Mouse (Mus musculus) midbrain, embryonic 13.5 days (tissue): ENCODE measurements around the gene Fam83b. TPM values are rescaled to one million over a fixed set of nuclear protein-coding genes. Genes with fewer than 3 reads are reported as not detected.

Experiments used
- ATAC-seq: fragments of 200-750 bp; cut with Nextera tagmentation; 2 replicates; pipeline ENCODE4 v1.8.0; 2017; ENCODE audit warnings: mild to moderate bottlenecking, moderate TSS enrichment, moderate library complexity
- H3K27ac ChIP-seq: fragments of 300-500 bp; sonication (generic); 2 replicates; pipeline ENCODE4 v1.5.1; 2015; ENCODE audit warnings: inconsistent platforms, mild to moderate bottlenecking, moderate library complexity
- H3K27me3 ChIP-seq: fragments of 300-500 bp; sonication (generic); 2 replicates; pipeline ENCODE4 v1.6.1; 2015; ENCODE audit warnings: mild to moderate bottlenecking, inconsistent platforms
- H3K36me3 ChIP-seq: fragments of 300-500 bp; sonication (generic); 2 replicates; pipeline ENCODE4 v1.6.1; 2015; ENCODE audit warnings: mild to moderate bottlenecking, inconsistent platforms
- H3K4me1 ChIP-seq: fragments of 300-500 bp; sonication (generic); replicated peaks from 2 replicates; pipeline ENCODE4 v1.6.1; 2015; ENCODE audit warnings: inconsistent platforms
- H3K4me2 ChIP-seq: fragments of 300-500 bp; sonication (generic); replicated peaks from 2 replicates; pipeline ENCODE4 v1.6.1; 2015; ENCODE audit warnings: moderate library complexity, mild to moderate bottlenecking, inconsistent platforms
- H3K4me3 ChIP-seq: fragments of 300-500 bp; sonication (generic); replicated peaks from 2 replicates; pipeline ENCODE4 v1.5.1; 2015; ENCODE audit warnings: mild to moderate bottlenecking, inconsistent platforms
- H3K9ac ChIP-seq: fragments of 300-500 bp; sonication (generic); replicated peaks from 2 replicates; pipeline ENCODE4 v1.6.1; 2015; ENCODE audit warnings: mild to moderate bottlenecking, inconsistent platforms
- H3K9me3 ChIP-seq: fragments of 300-500 bp; sonication (generic); 2 replicates; pipeline ENCODE4 v1.6.1; 2016; ENCODE audit warnings: mild to moderate bottlenecking, inconsistent platforms
- whole genome bisulfite sequencing: fragments of 180-500 bp; shearing (Covaris S2); methylation state at CpG from one replicate; pipeline ENCODE4 v1.1.7; 2015; 5-methylcytosine and 5-hydroxymethylcytosine counted together
- polyA plus RNA-seq: library from polyadenylated mRNA; unstranded; fragments of >200 nt; fragmentation: Nextera tagmentation; extraction: Ambion mirVana; gene quantifications from 2 replicates; pipeline ENCODE4 v1.2.1, GENCODE M21; 2015

The Fam83b gene
- polyA plus RNA-seq, 1 experiment from 2014 or later, result not detected

DNA sequence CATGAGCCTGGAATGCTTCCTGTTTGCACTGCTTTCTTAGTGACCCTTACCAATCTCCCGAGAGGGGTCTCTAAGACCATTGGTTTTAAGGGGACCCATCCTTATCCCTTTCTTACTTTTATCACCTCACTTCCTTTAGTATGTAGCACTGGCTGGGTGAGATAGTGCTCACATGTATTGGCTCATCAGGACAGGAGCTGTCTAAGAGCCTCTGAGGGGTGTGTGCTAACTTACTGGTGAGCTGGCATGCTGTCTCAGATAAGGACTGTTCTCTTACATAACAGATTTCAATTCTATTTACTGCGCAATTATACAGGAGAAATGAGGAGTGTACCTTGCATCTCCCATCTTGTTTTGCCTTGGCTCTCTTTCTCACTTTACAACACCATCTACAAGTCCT lies 7.7 kb downstream of the Fam83b start:
- Histone ChIP-seq H3K27me3 (no peaks in the 10 kb centered on the region), H3K36me3 (no peaks in the 10 kb centered on the region), H3K27ac (no peak overlapping the region), H3K9ac (no peak overlapping the region), H3K4me3 (no peak overlapping the region), H3K4me2 (no peak overlapping the region), H3K4me1 (no peaks in the 10 kb centered on the region), H3K9me3 (no peaks in the 10 kb centered on the region)
- 97% methylated on average over 2 of the region's 2 CpGs for WGBS
- ATAC-seq, result no peak

DNA sequence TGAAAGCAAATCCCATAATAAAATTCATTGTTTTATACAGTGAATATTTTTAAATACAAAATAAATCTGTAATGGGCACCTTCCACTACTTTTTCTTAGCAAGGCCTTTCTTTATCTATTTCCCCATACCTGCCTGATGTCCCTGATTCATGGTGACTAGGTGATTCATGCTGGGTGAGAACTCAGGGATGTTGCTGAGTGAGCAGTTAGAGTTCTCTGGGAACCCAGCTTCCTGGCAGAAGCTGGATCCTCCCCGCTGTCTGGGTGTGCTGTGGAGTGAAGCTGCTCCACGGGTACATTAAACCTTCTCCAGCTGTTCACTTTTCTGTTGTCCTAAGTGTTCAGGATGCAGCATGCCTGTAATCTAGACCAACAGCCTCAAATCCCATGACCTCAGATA lies 13.2 kb downstream of the Fam83b start:
- H3K9ac ChIP-seq, result no peak overlapping the region
- H3K4me1 ChIP-seq, result no peaks in the 10 kb centered on the region
- H3K36me3 ChIP-seq, result no peaks in the 10 kb centered on the region
- no peak for ATAC-seq
- no peak overlapping the region for H3K4me2 ChIP-seq
- no peaks in the 10 kb centered on the region for H3K9me3 ChIP-seq
- no peak overlapping the region for H3K4me3 ChIP-seq
- no peak overlapping the region for H3K27ac ChIP-seq
- WGBS, result 57% methylated on average over 2 of the region's 2 CpGs
- no peaks in the 10 kb centered on the region for H3K27me3 ChIP-seq

DNA sequence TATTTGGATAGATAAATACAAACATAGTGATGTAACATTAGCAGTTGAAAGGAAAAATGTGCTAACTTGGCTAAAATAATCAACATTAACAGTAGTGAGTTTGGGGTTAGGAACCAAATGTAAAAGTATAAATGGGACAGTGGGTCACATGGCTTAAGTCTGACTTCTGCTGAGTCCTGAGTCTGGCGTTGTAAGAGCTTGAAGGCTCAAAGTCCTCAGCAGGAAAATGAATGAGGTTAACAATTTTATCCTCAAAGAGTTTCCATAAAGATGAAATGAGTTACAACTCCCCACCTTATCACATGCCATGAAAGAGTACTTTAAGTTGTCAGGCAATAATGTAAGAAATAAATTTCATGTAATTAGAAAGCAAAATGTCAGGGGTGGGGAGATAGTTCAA lies 13.8 kb downstream of the Fam83b start:
- H3K27ac ChIP-seq, result no peak overlapping the region
- H3K4me2 ChIP-seq, result no peak overlapping the region
- no peaks in the 10 kb centered on the region for H3K9me3 ChIP-seq
- H3K4me1 ChIP-seq, result no peaks in the 10 kb centered on the region
- WGBS, result 74% methylated on average over 1 of the region's 1 CpGs
- no peak overlapping the region for H3K4me3 ChIP-seq
- H3K36me3 ChIP-seq, result no peaks in the 10 kb centered on the region
- no peak for ATAC-seq
- no peak overlapping the region for H3K9ac ChIP-seq
- H3K27me3 ChIP-seq, result no peaks in the 10 kb centered on the region

DNA sequence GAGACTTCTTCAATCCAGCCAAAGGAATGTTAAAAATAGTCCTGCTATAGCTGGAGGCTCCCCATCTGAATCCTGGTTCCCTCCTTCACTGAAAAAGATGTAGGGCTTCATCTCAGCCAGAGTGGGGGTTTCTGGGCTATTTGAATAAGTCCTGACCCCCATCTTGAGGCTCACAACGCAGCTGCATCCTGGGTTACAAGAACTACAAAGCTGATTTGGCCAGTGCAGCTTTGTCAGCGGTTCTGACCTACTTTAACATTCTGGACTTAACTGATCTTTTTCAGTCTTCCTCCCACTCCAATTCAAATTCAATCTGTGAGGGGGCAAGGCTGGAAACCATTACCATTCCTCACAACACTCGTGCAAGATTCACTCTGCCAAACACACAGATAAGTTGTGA lies 20.2 kb downstream of the Fam83b start:
- Histone ChIP-seq H3K4me3 (no peak overlapping the region), H3K36me3 (no peaks in the 10 kb centered on the region), H3K4me2 (no peak overlapping the region), H3K27me3 (no peaks in the 10 kb centered on the region), H3K9ac (no peak overlapping the region), H3K27ac (no peak overlapping the region), H3K4me1 (no peaks in the 10 kb centered on the region), H3K9me3 (no peaks in the 10 kb centered on the region)
- WGBS, result 48% methylated on average over 3 of the region's 3 CpGs
- no peak for ATAC-seq

DNA sequence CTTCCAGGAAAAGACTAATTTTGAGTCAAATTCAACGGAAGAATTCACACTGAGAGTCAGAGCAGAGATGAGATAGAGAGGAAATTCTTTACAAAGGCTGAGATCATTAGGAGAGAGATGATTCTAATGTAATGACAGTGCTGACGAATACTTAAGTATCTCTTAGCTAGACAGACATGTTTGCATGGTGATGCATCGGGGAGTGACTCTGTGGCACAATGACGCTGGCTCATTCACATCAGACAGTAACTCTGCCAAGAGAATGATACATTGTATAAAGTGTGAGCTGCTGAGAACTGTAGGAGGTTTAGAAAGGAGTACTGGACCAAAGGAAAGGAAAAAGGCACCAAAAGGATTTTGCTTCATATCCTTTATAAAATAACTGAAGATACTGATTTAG lies 26.2 kb downstream of the Fam83b start:
- no peaks in the 10 kb centered on the region for H3K4me1 ChIP-seq
- no peak overlapping the region for H3K4me3 ChIP-seq
- no peaks in the 10 kb centered on the region for H3K9me3 ChIP-seq
- H3K9ac ChIP-seq, result no peak overlapping the region
- ATAC-seq, result no peak
- H3K4me2 ChIP-seq, result no peak overlapping the region
- no peak overlapping the region for H3K27ac ChIP-seq
- no peaks in the 10 kb centered on the region for H3K36me3 ChIP-seq
- H3K27me3 ChIP-seq, result no peaks in the 10 kb centered on the region
- 78% methylated on average over 4 of the region's 4 CpGs for WGBS

DNA sequence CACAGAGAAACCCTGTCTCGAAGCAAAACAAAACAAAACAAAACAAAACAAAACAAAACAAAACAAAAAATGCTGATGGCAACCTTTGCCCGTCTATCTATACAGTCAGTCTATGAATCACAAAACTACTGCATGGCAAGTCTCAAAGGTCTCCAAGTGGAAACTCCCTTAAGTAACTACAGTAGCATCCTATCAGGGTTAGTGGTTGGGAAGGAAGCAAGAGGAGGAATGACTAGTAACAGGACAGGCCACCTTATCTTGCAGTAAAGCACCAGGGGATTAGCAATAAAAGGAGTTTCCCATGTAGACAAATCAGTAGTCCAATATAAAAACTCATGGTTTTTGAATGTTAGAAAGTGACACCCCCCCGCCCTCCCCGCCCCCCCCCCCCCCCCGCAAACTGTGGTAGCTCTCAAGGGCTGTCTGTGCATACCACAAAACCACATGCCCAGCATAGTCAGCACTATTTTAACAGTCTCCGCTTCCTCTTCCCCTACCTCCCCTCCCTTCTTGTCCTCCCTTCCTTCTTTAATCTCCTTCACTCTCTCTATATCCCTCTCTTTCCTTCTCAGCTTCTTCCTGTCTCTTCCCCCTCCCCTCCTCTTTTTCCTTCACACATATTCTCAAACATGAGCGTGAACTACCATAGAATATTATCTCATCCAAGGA lies 26.8 kb downstream of the Fam83b start:
- H3K9me3 ChIP-seq, result no peaks in the 10 kb centered on the region
- WGBS, result 75% methylated on average over 6 of the region's 7 CpGs
- H3K4me2 ChIP-seq, result no peak overlapping the region
- H3K9ac ChIP-seq, result no peak overlapping the region
- H3K27me3 ChIP-seq, result no peaks in the 10 kb centered on the region
- H3K27ac ChIP-seq, result no peak overlapping the region
- ATAC-seq, result no peak
- H3K4me1 ChIP-seq, result no peaks in the 10 kb centered on the region
- no peak overlapping the region for H3K4me3 ChIP-seq
- H3K36me3 ChIP-seq, result no peaks in the 10 kb centered on the region

DNA sequence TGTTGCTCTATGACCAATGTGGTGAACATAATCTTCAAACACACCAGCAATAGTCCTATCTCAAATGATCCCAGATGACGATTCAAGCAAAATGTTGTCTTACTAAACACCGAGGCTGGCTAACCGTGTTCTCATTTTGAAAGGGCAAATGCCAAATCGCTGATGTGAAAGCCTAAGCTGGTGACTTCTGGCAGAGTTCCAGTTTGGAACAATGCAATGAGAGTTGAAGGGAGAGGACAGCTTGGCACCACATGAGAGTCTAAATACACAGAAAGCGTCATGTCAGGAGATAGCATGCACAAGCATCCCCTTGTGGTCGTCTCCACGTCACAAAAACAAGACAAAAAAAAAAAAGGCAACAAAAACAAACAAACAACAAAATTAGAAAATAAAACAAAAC lies 27.6 kb downstream of the Fam83b start:
- WGBS, result 65% methylated on average over 7 of the region's 7 CpGs
- Histone ChIP-seq H3K9ac (no peak overlapping the region), H3K27ac (no peak overlapping the region), H3K4me2 (no peak overlapping the region), H3K9me3 (no peaks in the 10 kb centered on the region), H3K36me3 (no peaks in the 10 kb centered on the region), H3K4me1 (no peaks in the 10 kb centered on the region), H3K27me3 (no peaks in the 10 kb centered on the region), H3K4me3 (no peak overlapping the region)
- ATAC-seq, result no peak

DNA sequence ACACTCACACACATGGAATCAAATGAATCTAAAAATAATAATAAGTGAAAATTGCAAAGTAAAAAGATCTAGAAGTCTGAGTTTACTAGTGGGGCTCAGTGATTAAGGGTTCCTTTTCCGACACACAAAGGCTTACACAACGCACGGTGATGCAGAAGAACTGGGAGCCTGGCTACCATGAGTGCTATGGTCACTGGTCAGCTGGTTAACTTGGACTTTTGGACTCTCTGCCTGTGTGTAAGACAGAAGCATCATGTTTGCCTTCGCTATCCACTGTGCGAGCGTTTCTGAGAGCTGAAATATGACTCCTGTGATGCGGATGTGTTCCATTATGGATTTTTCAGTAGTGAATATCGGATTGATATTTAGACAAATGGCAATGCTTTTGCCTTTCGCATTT lies 30.9 kb downstream of the Fam83b start:
- Histone ChIP-seq H3K4me1 (no peaks in the 10 kb centered on the region), H3K4me3 (no peak overlapping the region), H3K4me2 (no peak overlapping the region), H3K27ac (no peak overlapping the region), H3K9me3 (no peaks in the 10 kb centered on the region), H3K36me3 (no peaks in the 10 kb centered on the region), H3K9ac (no peak overlapping the region), H3K27me3 (no peaks in the 10 kb centered on the region)
- 92% methylated on average over 9 of the region's 9 CpGs for WGBS
- no peak for ATAC-seq

DNA sequence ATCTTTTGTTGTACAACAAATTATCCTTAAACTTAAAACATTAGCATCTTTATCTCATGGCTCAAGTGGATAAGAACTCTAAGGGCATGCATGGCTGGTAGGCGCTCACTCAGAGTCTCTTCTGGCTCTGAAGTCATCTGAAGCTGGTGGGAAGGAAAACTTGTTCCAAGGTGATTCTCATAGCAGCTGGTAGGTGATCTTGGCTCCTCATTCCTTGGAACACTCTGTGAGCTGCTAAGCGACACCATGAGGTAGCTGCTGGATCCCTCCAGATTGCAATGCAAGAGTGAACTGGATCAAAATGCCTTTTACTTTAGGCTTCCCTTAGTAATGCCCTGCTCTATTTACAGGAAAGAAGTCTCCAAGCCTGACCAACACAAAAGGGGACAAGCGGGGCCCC lies 34.5 kb downstream of the Fam83b start:
- Histone ChIP-seq H3K4me2 (no peak overlapping the region), H3K4me1 (no peaks in the 10 kb centered on the region), H3K27ac (no peak overlapping the region), H3K9me3 (no peaks in the 10 kb centered on the region), H3K27me3 (no peaks in the 10 kb centered on the region), H3K4me3 (no peak overlapping the region), H3K9ac (no peak overlapping the region), H3K36me3 (no peaks in the 10 kb centered on the region)
- 91% methylated on average over 3 of the region's 3 CpGs for WGBS
- no peak for ATAC-seq

DNA sequence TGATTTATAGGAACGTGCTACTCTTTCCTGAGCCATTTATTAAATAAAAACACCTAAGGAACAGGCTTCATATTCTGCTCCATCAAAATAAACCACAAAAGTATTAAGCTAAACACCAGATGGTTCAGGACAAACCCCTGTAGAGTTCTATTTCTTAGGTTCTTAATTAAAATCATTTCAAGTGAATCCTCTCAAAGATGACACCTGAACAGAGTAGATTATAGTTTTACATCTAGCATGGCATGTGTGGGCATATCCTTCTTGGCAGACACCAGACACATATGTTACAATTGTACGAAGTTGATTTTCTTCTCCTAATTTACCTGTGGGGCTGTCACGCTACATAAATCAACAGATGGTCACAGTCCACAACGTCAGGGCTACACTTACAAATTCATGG lies 35.5 kb downstream of the Fam83b start:
- Histone ChIP-seq H3K9ac (no peak overlapping the region), H3K4me2 (no peak overlapping the region), H3K9me3 (no peaks in the 10 kb centered on the region), H3K36me3 (no peaks in the 10 kb centered on the region), H3K27me3 (no peaks in the 10 kb centered on the region), H3K4me3 (no peak overlapping the region), H3K4me1 (no peaks in the 10 kb centered on the region), H3K27ac (no peak overlapping the region)
- ATAC-seq, result no peak
- whole genome bisulfite sequencing, result 87% methylated on average over 4 of the region's 4 CpGs

DNA sequence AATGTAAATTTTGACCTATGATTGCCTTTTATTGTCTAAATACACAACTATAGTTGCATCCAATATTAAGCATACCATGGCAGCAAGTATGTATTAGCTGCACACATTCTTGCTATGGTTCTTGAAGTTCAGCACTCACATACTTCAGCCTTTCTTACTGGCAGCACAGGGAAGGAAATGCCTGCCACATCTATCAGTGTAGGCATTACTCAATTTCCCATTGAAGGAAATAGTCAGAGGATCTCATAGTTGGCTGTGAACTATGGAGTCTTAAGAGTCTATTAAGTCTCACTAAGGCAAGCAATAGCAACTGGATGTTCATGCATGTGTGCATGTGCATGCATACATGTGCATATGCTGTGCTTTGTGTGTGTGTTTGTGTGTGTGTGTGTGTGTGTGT lies 41.3 kb downstream of the Fam83b start:
- no peaks in the 10 kb centered on the region for H3K9me3 ChIP-seq
- ATAC-seq, result no peak
- H3K27me3 ChIP-seq, result no peaks in the 10 kb centered on the region
- H3K27ac ChIP-seq, result no peak overlapping the region
- no peaks in the 10 kb centered on the region for H3K36me3 ChIP-seq
- no peaks in the 10 kb centered on the region for H3K4me1 ChIP-seq
- no peak overlapping the region for H3K4me3 ChIP-seq
- H3K9ac ChIP-seq, result no peak overlapping the region
- H3K4me2 ChIP-seq, result no peak overlapping the region

DNA sequence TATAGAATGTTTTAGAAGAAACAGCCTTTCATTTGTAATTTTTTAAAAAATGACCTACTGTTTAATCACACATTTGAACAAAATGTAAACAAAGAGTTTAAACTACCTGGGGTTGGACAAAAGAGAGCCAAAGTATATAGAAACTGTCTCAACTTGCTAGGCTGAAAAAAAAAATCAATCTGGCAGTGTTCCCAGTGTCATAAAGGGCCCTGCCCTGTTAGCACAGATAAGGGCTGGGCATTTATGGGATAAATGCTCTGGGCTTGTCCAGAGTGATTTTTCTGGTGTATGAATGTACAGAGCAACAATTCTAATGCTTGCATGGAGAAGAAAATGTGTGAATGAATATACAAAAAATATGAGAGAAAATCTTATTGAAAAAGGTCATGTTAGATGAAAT lies 43.8 kb downstream of the Fam83b start:
- ATAC-seq, result no peak
- H3K27me3 ChIP-seq, result no peaks in the 10 kb centered on the region

DNA sequence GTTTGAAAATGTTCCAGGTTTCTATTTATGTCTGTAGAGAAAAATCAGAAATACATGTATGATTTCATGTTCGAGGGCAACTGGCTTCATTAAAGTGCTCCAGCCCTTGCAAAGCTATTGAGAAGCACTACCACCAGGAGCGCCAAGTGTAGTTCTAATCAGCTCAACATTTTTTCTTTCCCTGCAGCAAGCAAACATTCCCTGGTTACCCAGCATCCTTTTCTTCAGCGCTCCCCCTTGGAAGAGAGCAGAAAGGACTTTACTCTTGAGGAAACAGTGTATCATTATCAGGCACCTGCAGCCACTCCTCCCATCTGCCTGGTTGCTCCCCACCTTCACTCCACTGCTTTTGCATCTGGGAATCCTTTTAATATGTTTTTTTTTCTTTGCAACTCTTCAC lies 45.3 kb downstream of the Fam83b start:
- 93% methylated on average over 3 of the region's 3 CpGs for WGBS
- Histone ChIP-seq H3K9ac (no peak overlapping the region), H3K36me3 (no peaks in the 10 kb centered on the region), H3K4me1 (no peaks in the 10 kb centered on the region), H3K4me2 (no peak overlapping the region), H3K9me3 (no peaks in the 10 kb centered on the region), H3K27ac (no peak overlapping the region), H3K27me3 (no peaks in the 10 kb centered on the region), H3K4me3 (no peak overlapping the region)
- no peak for ATAC-seq

More for the DNA sequence above, 43.8 kb downstream of the Fam83b start:
- H3K27ac ChIP-seq, result no peak overlapping the region
- H3K9ac ChIP-seq, result no peak overlapping the region
- no peaks in the 10 kb centered on the region for H3K36me3 ChIP-seq
- no peak overlapping the region for H3K4me3 ChIP-seq
- H3K4me2 ChIP-seq, result no peak overlapping the region
- no peaks in the 10 kb centered on the region for H3K9me3 ChIP-seq
- no peaks in the 10 kb centered on the region for H3K4me1 ChIP-seq
